Mouse (Mus musculus): ENCODE measurements around the gene Gabrr2. TPM values are rescaled to one million over a fixed set of nuclear protein-coding genes. Genes with fewer than 3 reads are reported as not detected.
"Not testable (repeated sequence)": the region's sequence is repeated elsewhere in the genome, so short reads cannot be mapped to it uniquely, and the experiment has no call there.

Gabrr2 gene
- total RNA-seq, 2 experiments from 2014 or later, result 0.18 TPM; not detected in 1

GRCm38 (mm10) chr4:33068894-33069293 lies 6.1 kb downstream of the Gabrr2 start:
- ATAC-seq (ENCODE audit: poor library complexity, severe bottlenecking), result no peak

- ATAC-seq (ENCODE audit: poor library complexity, severe bottlenecking), result no peak
Observed at GRCm38 (mm10) chr4:33070326-33070725, 7.5 kb downstream of the Gabrr2 start.

- ATAC-seq (ENCODE audit: poor library complexity, severe bottlenecking), result no peak
Observed at GRCm38 (mm10) chr4:33071337-33071736, 8.5 kb downstream of the Gabrr2 start.

- ATAC-seq (ENCODE audit: poor library complexity, severe bottlenecking), result peak; percentile 95
Observed at GRCm38 (mm10) chr4:33072526-33073161, 9.8 kb downstream of the Gabrr2 start.

- ATAC-seq (ENCODE audit: poor library complexity, severe bottlenecking), result no peak
Observed at GRCm38 (mm10) chr4:33074406-33074805, 11.6 kb downstream of the Gabrr2 start.

GRCm38 (mm10) chr4:33074851-33075250 lies 12.1 kb downstream of the Gabrr2 start:
- ATAC-seq (ENCODE audit: poor library complexity, severe bottlenecking), result no peak

GRCm38 (mm10) chr4:33075776-33076524 lies 13.2 kb downstream of the Gabrr2 start:
- no peak for ATAC-seq (ENCODE audit: poor library complexity, severe bottlenecking)

GRCm38 (mm10) chr4:33077161-33077560 lies 14.4 kb downstream of the Gabrr2 start:
- no peak for ATAC-seq (ENCODE audit: poor library complexity, severe bottlenecking)

GRCm38 (mm10) chr4:33077724-33078123 lies 14.9 kb downstream of the Gabrr2 start:
- no peak for ATAC-seq (ENCODE audit: poor library complexity, severe bottlenecking)

GRCm38 (mm10) chr4:33078492-33078891 lies 15.7 kb downstream of the Gabrr2 start:
- no peak for ATAC-seq (ENCODE audit: poor library complexity, severe bottlenecking)

GRCm38 (mm10) chr4:33099118-33099694 lies 36.4 kb downstream of the Gabrr2 start:
- no peak for ATAC-seq (ENCODE audit: poor library complexity, severe bottlenecking)

GRCm38 (mm10) chr4:33109720-33110458 lies 47.1 kb downstream of the Gabrr2 start:
- peak; percentile 60 for ATAC-seq (ENCODE audit: poor library complexity, severe bottlenecking)

- peak; percentile 40; the same call in 1 of the 2 replicates for ATAC-seq (ENCODE audit: poor library complexity, severe bottlenecking)
Observed at GRCm38 (mm10) chr4:33110845-33111244, 48.0 kb downstream of the Gabrr2 start.

- peak; percentile 67 for ATAC-seq (ENCODE audit: poor library complexity, severe bottlenecking)
Observed at GRCm38 (mm10) chr4:33111358-33111757, 48.6 kb downstream of the Gabrr2 start.

- ATAC-seq (ENCODE audit: poor library complexity, severe bottlenecking), result not testable (repeated sequence)
Observed at GRCm38 (mm10) chr4:33112866-33113265, 50.1 kb downstream of the Gabrr2 start.

GRCm38 (mm10) chr4:33119118-33119517 lies 56.3 kb downstream of the Gabrr2 start:
- 0 out of 2 replicates have a peak, but pooled peaks have one; percentile 45 for ATAC-seq (ENCODE audit: poor library complexity, severe bottlenecking)

- no peak; the same call in 1 of the 2 replicates for ATAC-seq (ENCODE audit: poor library complexity, severe bottlenecking)
Observed at GRCm38 (mm10) chr4:33124493-33124892, 61.7 kb downstream of the Gabrr2 start.

GRCm38 (mm10) chr4:33125409-33126084 lies 62.7 kb downstream of the Gabrr2 start:
- ATAC-seq (ENCODE audit: poor library complexity, severe bottlenecking), result no peak

GRCm38 (mm10) chr4:33132221-33132620 lies 69.4 kb downstream of the Gabrr2 start, which contains the start of gene Gabrr1:
Gene Gabrr1, plus strand, starts transcription at chr4:33132521.
- no peak for ATAC-seq (ENCODE audit: poor library complexity, severe bottlenecking)

Data from megakaryocyte, adult 5-6 weeks (primary cell).